Mouse (Mus musculus) stomach, postnatal 0 days (tissue): Measurements from ENCODE around the gene Dlat.

Source experiments
- CTCF ChIP-seq: IDR thresholded peaks from 2 replicates; pipeline ENCODE4 v1.5.1; 2016; ENCODE audit warnings: antibody characterized with exemption, low read depth, mild to moderate bottlenecking, moderate library complexity
- EP300 ChIP-seq: optimal IDR thresholded peaks from 2 replicates; pipeline ENCODE3; 2016; ENCODE audit warnings: antibody characterized with exemption

DNA sequence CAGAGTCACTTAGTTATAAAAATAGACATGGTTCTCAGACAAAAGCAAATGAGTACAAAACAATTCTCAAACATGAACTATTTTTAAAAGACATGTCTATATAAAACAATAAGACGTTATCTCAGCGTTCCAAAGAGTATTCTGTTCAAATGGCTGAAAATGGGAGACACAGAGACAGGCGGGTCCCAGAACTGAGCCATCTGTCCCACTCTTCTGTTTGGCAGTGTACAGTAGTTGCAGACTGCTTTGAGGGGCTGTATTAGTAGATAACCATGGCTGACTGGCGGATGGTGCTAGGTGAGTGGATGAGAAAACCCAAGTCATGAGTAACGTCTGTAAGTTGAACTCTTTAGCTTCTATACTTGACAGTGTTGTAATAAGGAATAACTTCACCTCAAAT, 5.2 kb upstream of the Dlat start:
- TF ChIP-seq CTCF (no peak), EP300 (no peak)
